In genomic region chr1:80025863-80026616, GRCm38 (mm10) we compare ENCODE assay signal across 8 mouse cellular contexts.
"Had no signal": no experiment of that assay in that cellular context is flagged by ENCODE, and none has a peak within 500 bp of the region (broad histone marks: within the 10 kb centered on the region; RNA-seq: fewer than 3 reads in every experiment).

No protein-coding gene starts in this region.

- DNase-seq: kidney, postnatal 14 days; lung, adult 2 months; lung, postnatal 36 days; right cerebral cortex, adult 18-20 months; right cerebral cortex, postnatal 25 days; thymus, postnatal 36 days had no signal

- ATAC-seq: lung, postnatal 0 days; midbrain, embryonic 16.5 days had no signal
